Mouse (Mus musculus) embryo, embryonic 9.5 days (tissue): Measurements from ENCODE around the gene Ablim1.

Experiments used
- DNase-seq: peaks from one replicate; pipeline ENCODE4 v3.0.0-alpha.2; 2017; ENCODE audit errors: extremely low spot score

The Ablim1 gene

DNA sequence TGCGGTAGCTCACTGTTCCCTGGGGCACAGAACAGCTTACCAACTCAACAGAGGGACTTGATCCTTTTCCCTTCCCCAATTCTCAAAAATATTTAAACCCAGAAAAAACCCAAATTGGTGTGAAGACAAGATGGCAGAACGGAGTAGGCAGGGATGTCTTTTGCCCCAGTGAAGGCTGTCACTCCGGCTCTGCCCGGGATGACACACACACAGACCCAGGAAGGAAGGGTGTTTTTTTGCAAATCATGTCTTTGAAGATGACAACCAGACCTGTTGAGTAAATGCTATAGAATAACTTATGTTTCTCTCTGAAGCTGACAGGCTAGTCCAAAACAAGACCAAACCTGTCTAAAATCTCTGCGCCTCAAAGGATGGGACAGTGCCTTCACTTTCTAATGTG is 187.2 kb downstream of the Ablim1 start:
- no peak for DNase-seq

DNA sequence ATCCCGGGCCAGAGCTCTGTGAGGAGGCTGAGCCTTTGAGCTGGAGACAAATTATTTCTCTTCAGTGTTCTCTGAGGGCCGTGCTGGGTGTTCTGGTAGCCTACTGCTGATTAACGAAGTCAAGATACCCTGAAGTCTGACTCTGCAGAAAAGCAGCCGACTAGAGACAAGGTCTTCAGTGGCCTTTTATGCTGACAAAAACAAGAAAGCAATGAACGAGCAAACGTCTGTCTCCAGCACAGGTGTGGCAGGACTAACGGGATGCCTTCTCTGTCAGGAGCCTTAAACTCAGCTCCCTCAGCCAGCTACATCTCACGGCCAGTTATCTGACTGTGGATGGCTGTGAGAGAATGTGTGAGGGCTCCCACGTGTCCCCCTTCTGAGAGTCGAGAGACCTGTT is 187.8 kb downstream of the Ablim1 start:
- no peak for DNase-seq

DNA sequence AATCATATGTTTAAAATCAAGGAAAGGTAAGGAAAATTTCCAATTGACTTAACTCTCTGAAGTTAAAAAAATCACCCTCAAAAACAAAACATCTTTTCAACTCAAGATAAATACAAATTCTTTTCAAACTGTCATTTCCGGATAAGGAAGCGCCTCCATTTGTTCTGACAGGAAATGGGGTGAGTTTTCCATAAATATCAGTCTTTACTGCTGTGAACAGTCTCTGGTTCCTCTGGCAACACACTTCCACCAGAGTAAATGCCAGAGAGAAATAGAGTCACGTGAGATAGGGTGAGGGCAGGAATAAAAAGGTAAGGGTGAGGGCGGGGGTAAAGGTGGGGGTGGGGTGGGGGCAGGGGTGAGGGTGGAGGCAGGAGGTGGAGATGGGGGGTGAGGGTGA is 189.8 kb downstream of the Ablim1 start:
- no peak for DNase-seq

DNA sequence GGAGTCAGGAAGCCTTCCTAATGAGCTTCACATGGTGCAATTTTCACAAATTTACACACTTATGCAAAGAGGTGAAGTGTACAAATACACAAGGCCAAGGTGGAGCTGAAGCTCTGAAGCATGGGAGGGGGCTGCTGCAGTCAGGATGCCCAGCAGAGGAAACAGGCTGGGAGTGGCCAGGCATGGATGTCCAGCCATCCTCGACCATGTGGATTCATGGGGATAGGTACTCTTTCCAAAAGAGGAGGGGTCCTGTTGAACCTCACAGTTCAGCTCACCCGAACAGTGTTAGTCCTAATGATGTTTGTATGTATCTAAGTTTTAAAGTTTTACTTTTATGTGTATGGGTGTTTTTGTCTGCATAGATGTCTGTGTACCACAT is 190.6 kb downstream of the Ablim1 start:
- no peak for DNase-seq

DNA sequence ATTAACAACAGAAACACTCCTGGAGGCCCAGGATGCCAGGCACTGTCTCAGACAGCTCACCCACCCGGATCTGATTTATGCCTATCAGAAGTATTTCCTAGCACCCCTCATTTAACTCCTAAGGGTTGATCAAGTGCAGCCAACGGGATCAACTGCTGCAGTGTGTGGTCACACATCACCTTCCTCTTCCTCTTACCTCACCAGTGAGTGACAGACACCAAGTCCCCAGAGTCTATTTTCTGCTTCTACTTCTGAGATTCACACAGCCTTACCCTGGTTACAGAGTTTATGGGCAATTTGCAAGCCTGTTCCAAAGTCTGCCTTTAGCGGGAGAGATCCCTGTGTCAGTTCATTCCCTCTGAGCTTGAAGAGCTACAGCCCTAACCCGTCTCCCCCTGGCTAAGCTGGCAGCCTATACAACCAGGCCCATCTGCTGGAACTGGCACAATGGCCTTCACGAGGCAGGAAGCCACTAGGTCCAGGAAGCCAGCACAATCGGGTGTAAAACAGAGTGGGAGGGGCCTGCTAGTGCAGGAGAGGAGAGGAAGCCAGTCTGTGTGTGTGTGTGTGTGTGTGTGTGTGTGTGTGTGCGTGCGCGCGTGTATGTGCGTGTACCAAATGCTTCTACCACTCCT is 191.1 kb downstream of the Ablim1 start:
- no peak for DNase-seq

DNA sequence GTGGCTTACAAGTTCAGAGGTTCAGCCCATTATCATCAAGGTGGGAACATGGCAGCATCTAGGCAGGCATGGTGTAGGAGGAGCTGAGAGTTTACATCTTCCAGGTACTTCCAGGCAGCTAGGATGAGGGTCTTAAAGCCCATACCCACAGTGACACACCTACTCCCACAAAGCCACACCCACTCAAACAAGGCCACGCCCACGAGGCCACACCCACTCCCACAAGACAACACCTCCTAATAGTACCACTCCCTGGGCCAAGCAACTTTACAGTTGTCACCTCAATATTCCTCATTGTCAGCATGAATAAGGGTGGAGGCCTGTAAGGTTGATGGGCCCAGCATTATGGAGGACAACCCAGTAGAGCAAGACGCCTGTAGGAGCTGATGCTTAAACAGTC is 192.5 kb downstream of the Ablim1 start:
- no peak for DNase-seq

DNA sequence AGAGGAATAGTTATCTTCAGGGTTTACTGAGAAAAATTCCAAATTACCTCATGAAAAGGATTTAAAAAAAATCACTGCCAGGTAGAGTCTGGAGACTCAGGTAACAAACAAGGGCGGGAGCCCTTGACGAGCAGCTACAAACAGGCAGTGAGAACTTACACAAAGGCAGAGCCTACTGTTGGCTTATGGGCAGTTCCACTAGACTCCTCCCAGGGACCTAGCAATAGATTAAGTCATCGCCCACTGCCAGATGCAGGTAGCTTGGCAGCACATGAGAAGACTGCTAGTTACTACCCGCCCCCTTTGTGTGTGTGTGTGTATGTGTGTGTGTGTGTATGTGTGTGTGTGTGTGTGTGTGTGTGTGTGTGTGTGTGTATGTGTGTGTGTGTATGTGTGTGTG is 193.7 kb downstream of the Ablim1 start:
- DNase-seq: no peak

DNA sequence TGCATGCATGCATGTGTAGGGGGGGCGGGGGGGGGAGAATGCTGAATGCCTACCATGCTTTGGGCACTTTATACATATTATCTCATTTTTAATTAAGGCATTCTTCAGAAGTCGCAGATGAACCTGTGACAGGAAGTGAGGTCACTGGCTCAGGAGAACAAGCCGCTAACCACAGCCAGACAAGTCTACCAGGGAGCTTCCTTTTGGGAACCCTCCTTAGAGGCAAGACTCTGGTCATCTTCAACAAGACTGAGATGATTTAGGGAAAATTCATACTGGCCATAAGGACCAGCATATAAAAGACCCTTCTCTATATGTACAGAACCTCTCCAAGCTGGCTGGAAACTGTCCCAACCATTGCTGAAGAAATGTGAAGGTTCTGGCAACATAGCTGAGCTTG is 195.1 kb downstream of the Ablim1 start:
- no peak for DNase-seq

DNA sequence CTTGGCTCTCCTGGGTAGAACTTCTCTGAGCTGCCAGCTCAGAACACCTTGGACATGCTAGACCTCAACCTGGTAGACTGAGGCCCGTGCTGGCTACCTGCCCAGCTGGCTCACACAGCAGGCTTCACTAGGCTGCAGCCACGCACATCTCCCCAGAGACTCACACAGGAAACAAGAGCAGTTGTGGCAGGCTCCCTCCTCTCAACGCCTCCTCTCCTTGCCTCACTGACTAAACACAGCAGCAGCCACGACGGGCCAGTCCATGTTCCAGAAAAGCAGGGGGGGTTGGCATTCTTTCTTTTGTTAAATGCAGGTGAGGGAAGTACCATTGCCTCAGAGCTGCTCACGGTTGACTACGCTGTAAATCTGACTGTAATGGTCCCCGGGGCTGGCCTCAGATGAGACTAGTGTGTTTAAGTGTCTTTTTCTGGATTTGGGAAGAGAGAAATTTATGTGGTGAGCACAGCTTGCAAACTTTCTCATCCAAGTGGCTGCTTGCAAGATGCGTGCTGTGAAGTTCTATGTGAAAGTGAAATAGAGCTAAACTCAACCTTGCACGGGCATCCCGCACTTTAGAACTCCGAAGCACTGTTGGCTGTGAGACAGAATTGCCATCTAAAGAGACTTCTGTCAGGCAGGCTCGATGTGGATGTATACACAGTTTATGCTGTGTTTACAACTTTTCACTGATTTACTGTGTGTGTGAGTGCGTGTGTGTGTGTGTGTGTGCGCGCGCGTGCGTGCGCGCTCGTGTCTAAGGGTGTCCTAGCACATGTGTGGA is 195.7 kb downstream of the Ablim1 start:
- peak; percentile 86 for DNase-seq

DNA sequence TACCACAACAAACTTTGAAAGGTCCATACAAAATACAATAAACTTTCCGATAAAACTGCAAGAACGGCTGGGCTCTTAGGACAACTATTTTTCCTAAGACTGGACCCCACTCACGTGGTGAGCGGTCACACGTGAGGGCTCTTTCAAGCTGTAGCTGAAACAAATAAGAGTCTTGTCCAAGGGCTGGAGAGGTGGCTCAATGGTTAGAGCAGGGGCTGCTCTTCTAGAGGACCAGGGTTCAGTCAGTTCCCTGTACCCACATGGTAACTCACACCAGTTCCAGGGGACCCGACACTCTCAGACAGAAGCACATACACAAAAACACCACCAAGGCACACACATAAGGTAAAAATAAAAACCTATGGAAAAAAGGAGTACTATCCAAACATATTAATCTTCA is 197.0 kb downstream of the Ablim1 start:
- DNase-seq: peak; percentile 26

DNA sequence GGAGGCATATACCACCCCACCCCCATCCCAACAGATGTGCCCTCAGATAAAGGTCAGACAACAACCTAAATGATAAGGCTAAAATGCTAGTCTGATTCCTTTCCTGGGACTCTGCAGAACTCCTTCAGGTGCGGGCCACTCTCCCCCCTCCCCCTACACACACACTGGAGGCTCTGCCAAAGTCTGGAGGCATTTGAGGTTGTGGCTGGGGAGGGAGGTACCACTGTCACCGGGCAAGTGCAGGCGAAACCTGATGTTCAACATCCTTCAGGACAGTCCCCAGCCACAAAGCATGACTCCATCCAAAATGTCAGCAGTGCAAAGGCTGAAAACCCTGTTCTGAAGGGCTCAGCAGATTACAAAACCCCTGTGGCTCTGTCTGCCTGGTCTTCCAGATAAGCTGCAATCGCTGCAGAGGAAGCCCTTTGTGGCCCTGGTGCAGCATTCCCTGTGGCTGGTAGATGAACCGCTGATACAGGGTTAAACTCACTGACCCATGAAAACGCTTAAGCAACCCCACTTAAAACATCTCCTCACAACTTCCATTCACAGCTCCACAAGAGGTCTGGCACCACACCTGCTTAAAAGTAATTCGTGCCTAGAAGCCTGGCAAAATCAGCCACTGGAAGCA is 197.7 kb downstream of the Ablim1 start:
- DNase-seq: peak; percentile 64

DNA sequence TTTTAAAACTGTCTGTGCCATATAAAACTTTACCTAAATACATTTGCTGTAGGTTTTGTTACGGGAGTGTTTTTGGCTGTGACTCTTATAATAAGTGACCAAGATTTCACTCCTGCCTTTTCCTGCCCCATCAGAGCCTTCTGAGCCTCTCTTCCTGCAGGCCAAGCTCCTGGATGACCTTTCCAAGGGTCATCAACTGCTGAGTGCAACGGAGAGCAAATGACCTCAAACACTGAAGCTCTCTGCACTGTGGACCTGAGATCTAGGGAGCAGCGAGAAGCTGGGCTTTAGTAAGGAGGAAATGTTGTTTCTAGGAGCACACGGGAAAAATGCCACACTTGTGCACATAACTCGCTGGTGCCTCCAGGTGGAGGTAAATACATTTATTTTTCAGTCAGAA is 199.0 kb downstream of the Ablim1 start:
- no peak for DNase-seq

DNA sequence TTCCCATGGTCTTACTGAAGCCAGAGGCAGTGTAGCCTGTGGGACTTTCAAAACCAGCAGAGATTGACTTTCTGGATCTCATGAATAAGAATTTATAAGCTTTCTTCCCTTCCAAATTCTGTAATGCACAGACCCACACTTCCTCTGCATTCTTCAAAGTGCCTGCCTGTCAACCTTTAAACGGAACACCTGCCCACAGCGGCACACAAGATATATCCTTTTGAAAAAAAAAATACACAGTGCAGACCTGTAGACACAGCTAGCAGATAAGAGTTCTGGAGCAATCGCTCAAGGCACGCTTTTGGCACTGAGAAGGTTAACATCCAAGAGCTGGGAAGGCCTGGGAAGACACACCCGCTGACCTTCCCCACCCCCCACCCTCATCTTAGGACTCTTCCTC is 199.8 kb downstream of the Ablim1 start:
- DNase-seq: no peak

DNA sequence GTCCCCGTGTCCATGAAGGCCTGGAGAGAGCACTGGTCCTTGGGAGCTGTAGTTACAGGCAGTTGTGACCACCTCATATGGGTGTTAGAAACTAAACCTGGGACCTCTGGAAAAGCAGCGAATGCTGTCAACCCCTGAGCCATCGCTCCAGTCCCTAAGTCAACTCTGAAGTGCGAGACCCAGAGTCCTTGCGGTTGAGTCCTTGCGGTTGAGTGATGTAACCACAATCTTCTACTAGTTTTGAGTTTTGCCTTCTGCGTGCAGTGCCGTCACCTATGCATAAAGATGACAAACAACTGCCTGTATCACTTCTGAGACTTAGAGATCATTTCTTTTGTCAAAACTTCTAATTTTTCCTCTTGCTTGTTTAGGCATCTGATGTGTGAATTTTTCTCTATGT is 200.7 kb downstream of the Ablim1 start:
- DNase-seq: no peak

DNA sequence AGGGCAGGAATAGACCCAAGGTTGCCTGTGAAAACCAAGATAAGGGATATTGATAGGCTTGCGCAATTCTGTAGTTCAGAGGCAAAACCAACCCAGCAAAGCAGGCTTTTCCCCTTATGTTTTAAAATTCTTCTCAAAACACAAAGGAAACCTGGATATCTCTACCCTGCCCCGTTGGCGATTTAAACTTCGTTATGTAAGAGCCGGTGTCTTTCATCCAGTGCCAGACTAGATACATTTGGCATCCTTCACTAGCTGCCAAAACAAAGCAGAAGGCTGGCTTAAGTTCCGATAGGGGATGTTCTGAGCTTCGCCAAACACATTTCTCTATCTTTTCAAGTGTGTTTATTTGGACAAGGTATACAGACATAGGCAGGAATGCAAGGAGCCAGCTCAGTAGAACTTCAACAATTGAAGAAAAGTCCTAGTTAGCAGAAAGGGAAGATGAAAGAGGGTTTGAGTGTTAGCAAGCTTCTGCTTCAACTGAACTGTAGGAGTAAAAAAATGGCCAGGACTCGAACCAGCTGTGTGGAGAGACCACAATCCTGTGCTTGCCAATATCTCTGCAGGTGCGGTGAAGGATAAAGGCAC is 201.8 kb downstream of the Ablim1 start:
- DNase-seq: peak; percentile 38

DNA sequence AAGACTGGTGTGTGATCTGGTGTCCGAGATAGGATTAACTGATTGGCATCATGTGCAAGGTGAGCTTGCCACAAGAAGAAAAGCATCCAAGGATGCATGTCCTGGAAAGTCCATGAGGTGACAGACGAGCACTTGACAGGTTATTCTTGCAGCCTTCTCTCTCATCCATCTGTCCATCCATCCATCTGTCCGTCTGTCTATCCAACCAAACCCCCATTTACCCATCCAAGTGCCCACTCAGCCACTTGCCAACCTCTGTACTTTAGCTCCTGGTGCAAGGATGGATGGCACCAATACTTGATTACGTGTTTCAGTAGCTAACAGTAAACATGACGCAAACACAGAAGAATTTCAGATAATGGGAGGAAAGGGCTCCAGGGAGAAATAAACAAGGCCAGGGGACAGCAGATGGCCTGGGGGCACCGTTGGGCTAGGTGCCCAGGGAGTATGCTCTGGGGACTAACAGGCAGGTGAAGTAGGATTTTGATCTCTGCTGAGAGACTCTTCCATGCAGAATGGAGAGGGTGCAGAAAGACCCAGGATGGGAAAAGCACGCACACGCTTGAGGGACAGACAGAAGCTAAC is 202.4 kb downstream of the Ablim1 start:
- no peak for DNase-seq

DNA sequence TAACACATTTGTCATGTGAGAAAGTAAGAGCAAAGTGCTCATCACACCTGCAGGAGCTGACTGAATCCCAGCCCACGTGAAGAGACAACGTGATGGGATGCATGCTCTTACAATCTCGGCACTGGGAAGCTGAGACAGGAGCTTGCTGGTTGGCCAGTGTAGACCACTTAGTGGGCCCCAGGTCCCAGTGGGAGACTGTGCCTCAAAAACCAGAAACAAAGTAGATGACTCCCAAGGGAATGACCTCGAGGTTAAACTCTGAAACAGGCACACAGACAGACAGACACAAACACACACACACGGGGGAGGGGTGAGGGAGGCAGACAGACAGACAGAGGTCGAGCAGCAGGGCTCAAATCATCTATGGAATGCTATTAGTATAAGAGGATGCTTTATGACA is 203.4 kb downstream of the Ablim1 start:
- DNase-seq: no peak

DNA sequence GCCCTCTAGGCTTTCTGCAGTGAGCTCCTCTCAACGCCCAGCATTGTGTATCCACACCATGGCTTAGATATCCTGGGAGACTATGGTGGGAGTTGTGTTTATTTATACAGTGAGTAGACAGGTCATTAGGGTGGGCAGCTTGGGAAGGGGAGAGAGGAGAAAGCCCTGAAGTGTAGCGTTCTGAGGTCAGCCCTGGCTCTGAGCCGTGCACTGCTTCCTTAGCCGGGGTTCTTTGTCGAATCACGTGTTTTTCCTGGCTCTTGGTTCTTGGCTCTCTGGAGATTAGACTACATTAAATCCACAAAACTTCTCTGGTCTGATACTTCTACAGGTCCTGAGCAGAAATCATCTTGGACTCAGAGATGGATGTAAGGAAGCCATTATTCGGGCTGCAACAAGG is 205.1 kb downstream of the Ablim1 start:
- no peak for DNase-seq

DNA sequence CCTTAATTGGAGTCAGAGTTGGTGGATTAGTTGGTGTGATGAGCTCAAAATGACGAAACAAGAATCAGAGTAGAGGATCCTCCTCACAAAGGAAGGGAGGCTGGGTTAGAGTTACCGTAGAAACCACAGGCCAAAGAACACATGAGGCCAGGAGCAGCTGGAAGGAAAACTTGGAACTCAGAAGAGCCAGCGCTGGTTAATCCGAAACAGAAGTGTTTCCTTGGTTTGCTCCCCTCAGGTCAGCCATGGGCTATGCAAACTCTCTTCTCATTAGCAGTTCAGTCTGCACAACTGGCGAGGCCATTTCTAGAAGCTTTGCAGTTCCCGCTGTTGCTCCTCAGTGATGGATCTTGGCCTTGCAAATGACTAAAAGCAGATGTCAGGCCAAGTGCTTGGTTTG is 208.2 kb downstream of the Ablim1 start:
- no peak for DNase-seq

DNA sequence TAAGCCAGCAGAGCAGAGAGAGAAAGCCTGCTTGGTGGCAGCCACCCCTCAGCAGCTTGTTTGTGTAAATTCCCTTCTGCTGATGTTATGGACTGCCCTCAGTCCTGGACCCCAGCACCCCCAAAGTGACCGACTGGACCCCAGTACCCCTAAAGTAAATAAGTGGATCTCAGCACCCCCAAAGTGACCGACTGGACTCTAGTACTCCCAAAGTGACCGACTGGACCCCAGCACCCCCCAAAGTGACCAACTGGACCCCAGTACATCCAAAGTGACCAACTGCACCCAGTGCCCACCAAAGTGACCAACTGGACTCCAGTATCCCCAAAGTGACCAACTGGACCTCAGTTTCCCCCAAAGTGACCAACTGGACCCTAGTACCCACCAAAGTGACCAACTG is 208.7 kb downstream of the Ablim1 start:
- DNase-seq: no peak

DNA sequence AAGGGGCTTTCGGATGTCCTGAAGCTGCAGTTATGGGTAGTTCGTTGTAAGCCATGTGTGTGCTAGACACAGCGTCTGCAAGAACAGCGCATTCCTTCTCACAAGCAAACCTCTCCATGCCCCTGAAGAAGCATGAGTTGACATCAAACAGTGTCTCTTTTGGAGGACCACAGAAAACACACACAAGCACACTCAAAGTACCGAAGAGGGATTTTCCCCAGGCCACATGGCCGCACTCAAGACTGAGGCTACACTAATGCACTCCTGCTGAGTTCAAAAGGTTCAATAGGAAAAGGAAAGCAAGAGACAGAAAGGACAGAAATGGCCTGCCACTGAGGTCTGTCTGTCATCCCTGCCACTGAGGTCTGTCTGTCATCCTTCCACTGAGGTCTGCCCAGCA is 209.6 kb downstream of the Ablim1 start:
- DNase-seq: no peak

DNA sequence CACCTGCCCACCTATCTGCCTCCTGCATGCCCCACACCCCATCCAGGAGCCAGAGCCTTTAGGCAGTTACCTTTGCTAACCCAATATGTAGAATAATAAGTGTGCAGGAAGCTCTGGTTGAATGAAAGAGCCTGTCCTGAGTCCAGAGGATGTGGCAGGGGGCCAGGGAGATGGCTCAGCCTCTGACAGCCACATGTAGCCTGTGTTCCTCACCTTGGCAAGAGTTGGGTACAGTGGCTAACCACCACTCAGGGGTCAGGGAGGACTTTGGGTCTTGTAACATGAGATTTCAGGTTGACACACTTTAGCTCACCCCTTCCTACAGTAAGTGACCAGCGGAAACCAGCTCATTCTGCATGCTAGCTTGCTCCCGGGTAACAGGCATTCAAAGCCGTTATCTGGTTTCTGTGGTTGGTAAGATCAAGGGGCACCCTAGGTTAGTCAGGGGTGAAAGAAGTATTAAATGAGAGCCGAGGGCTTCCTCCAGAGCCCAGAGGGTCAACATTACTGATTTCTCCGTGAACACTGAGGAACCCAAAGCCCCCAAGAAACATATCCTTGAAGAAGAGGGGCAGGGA is 210.5 kb downstream of the Ablim1 start:
- DNase-seq: no peak
